Mouse (Mus musculus) small intestine, adult 2 months (tissue): Measurements from ENCODE around the gene Ptprh. TPM values are rescaled to one million over a fixed set of nuclear protein-coding genes. Genes with fewer than 3 reads are reported as not detected.

ENCODE experiments used
- H3K27ac ChIP-seq: fragments of 200-500 bp; 2 replicates; pipeline ENCODE4 v1.5.1; 2012; ENCODE audit warnings: low read depth, low read length, control low read depth, inconsistent platforms; ENCODE audit not compliant: insufficient read depth
- H3K27me3 ChIP-seq: fragments of 200-500 bp; 2 replicates; pipeline ENCODE4 v1.6.1; 2012; ENCODE audit warnings: mild to moderate bottlenecking, moderate library complexity, low read length, inconsistent platforms; ENCODE audit not compliant: control insufficient read depth, insufficient read depth
- H3K36me3 ChIP-seq: fragments of 200-500 bp; 2 replicates; pipeline ENCODE4 v1.6.1; 2012; ENCODE audit warnings: mild to moderate bottlenecking, low read length, control low read depth, inconsistent platforms; ENCODE audit not compliant: control insufficient read depth, insufficient read depth
- H3K4me1 ChIP-seq: fragments of 200-500 bp; 2 replicates; pipeline ENCODE4 v1.6.1; 2012; ENCODE audit warnings: low read length, inconsistent platforms, mixed read lengths; ENCODE audit not compliant: control insufficient read depth, insufficient read depth, insufficient read length
- H3K4me3 ChIP-seq: fragments of 200-500 bp; 2 replicates; pipeline ENCODE4 v1.5.1; 2012; ENCODE audit warnings: low read depth, mild to moderate bottlenecking, control low read depth, inconsistent platforms, low read length, moderate library complexity
- CTCF ChIP-seq: fragments of 200-500 bp; IDR thresholded peaks from 2 replicates; pipeline ENCODE4 v1.5.1; 2012; ENCODE audit warnings: low read depth, mild to moderate bottlenecking, control low read depth, inconsistent platforms, low read length, moderate library complexity, mixed read lengths; ENCODE audit not compliant: insufficient replicate concordance, insufficient read length; ENCODE audit errors: extremely low read depth
- POLR2A ChIP-seq: fragments of 200-500 bp; IDR thresholded peaks from 2 replicates; pipeline ENCODE4 v1.6.1; 2012; ENCODE audit warnings: low read depth, mild to moderate bottlenecking, control low read depth, inconsistent platforms, low read length, moderate library complexity
- WGBS: fragments of 180-500 bp; shearing (Covaris S2); methylation state at CpG from one replicate; pipeline ENCODE4 v1.1.7; 2018; 5-methylcytosine and 5-hydroxymethylcytosine counted together
- polyA plus RNA-seq: library from polyadenylated mRNA; depleted of rRNA; stranded (reverse); fragments of >200 nt; gene quantifications from 2 replicates; pipeline ENCODE4 v1.2.3, GENCODE M21; 2012

Gene Ptprh
- polyA plus RNA-seq, 1 experiment, result 151 TPM

DNA sequence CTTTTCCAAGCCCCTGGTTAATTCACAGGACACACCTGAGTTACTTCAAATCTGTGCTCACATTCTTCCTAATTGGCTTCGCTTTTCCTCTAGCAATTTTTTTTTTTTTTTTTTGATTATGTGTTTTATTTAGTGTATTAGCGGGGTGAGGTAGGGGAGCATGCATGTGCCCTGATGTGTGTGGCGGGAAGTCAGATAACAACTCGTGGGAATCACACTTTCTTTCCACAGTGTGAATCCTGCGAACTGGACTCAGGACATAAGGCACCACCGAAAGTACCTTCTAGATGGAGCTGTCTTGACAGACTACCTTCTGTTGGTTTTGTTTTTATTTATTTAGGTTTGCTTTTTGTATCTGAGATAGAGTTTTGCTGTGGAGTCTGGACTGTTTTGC is 46.7 kb downstream of the Ptprh start:
- TF ChIP-seq POLR2A, result no peak
- TF ChIP-seq CTCF, result no peak
- Histone ChIP-seq H3K27me3 (no peaks in the 10 kb centered on the region), H3K36me3 (peaks cover 35% of the 10 kb centered on the region), H3K4me1 (no peaks in the 10 kb centered on the region), H3K27ac (no peak overlapping the region), H3K4me3 (no peak overlapping the region)
- 60% methylated on average over 6 of the region's 6 CpGs for WGBS

DNA sequence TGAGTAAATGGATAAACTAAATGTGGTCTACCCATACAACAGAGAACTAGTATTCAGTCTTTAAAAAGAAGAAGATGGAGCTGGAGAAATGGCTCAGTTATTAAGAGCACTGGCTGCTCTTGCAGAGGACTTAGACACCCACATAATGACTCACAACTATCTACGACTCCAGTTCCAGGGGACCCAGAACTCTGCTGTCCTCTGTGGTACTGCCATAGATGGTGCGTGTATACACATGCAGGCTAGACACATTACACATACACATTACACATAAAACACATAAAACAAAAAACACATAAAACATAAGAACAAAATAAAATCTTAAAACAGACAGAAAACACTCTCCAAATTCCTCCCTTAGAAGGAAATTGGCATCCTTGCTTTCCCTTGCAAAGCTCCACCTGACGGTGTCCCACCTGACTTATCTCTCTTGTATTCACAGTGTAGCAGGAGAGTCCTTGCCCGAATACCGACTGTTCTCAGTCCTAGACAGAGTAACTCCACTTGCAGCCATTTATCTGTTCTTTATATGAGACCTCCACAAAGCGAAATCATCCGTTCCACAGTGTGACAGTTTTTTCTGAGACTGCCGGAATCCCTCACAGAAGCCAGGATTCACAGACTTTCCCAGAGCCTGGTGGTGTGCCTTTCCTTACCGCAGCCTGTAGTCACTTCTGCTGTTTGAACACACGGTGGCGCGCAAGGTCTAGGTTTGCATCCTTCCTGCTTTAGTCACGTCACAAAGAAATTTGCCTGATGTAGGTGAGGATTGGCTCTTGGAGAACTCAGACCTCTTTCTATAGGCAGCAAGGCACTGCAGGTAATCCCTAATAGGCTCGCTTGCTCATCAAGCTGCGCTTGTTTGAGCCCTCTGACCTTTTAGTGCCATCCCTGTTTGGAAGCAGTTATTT is 47.3 kb downstream of the Ptprh start:
- H3K27me3 ChIP-seq, result no peaks in the 10 kb centered on the region
- H3K27ac ChIP-seq, result no peak overlapping the region
- peaks cover 34% of the 10 kb centered on the region for H3K36me3 ChIP-seq
- no peaks in the 10 kb centered on the region for H3K4me1 ChIP-seq
- TF ChIP-seq POLR2A (no peak), CTCF (peak; percentile 86; the same call in 1 of the 2 replicates)
- H3K4me3 ChIP-seq, result no peak overlapping the region
- 18% methylated on average over 15 of the region's 15 CpGs for WGBS

DNA sequence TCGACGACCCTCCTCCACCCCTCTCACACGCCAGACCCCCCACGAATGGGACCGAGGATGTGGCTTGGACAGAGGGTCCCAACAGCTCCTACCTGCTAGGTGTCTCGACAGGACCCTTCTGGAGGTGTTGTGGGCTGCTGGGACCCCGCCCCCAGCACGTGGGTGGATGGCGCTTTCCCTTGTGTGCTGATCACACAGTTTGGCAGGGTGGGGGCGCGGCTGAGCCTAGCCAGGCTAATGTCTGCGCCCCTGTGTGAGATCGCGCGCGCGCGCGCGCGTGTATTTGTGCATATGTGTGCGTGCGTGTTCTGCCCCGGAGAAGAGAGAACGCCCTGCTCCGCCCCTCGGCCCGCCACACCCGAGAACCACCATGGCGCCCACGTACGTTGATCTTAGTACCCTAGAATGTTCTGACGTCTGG is 56.6 kb downstream of the Ptprh start, which contains the start of gene Syt5:
Syt5 (minus strand) TSS at position 321 of the 421 bp plus-strand sequence.
- WGBS, result 2% methylated on average over 33 of the region's 33 CpGs

DNA sequence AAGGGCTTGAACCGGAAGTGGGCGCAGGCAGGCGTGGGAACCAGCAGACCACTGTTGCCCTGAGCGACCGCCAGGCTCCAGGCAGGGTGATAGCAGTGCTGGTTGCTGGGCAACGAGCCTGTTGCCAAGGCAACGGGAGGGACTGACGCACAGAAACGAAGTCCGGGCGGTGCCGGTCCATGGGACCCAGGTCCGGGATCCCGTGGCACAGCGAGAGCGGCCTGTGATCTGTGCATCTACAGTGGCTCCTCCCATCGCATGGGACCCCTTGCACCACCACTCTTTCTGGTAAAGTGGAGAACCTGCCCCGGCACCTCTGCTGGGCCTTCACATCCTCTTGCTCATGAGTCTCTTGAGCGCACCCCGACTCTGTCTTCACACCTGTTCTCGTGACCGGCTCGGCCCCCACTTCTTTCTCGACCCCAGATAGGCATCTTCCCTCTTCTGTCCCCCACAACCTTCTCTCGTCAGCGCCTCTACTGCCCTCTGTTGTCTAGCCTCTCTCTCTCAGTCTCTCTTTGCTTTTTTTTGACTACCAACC is 57.2 kb downstream of the Ptprh start:
- Histone ChIP-seq H3K4me3 (no peak overlapping the region), H3K4me1 (peaks cover 4% of the 10 kb centered on the region), H3K27me3 (no peaks in the 10 kb centered on the region), H3K36me3 (peaks cover 14% of the 10 kb centered on the region), H3K27ac (no peak overlapping the region)
- no peak for TF ChIP-seq CTCF
- no peak for TF ChIP-seq POLR2A
- WGBS, result 3% methylated on average over 26 of the region's 26 CpGs

More for the DNA sequence above, 56.6 kb downstream of the Ptprh start, which contains the start of gene Syt5:
- peak within 1 kb of the TSS; percentile 29 for H3K4me3 ChIP-seq
- peaks cover 4% of the 10 kb centered on the region for H3K4me1 ChIP-seq
- H3K27me3 ChIP-seq, result no peaks in the 10 kb centered on the region
- TF ChIP-seq CTCF (no peak), POLR2A (no peak)
- H3K27ac ChIP-seq, result no peak within 1 kb of the TSS
- H3K36me3 ChIP-seq, result peaks cover 14% of the 10 kb centered on the region

DNA sequence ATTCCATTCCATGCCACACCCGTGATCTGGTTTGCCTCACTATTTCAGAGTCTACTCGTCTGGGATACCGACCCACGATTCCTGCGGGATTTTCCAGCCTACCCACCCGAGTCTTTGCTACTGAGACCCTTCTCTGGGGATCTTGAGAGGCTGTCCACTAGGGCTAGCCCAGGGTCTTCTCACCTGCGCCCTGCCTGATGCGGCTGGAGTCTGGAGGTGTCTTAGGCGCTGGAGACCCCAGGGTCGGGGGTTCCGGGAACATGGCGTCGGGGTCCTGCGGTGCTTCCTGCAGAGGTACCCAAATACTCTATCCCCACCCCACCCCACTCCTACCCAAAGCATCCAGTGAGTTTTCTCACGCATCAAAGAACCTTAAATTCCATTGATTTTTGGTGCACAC is 57.8 kb downstream of the Ptprh start:
- Histone ChIP-seq H3K27me3 (no peaks in the 10 kb centered on the region), H3K36me3 (peaks cover 10% of the 10 kb centered on the region), H3K4me3 (no peak overlapping the region), H3K4me1 (peaks cover 4% of the 10 kb centered on the region), H3K27ac (no peak overlapping the region)
- WGBS, result 69% methylated on average over 15 of the region's 15 CpGs
- TF ChIP-seq CTCF (no peak), POLR2A (no peak)

DNA sequence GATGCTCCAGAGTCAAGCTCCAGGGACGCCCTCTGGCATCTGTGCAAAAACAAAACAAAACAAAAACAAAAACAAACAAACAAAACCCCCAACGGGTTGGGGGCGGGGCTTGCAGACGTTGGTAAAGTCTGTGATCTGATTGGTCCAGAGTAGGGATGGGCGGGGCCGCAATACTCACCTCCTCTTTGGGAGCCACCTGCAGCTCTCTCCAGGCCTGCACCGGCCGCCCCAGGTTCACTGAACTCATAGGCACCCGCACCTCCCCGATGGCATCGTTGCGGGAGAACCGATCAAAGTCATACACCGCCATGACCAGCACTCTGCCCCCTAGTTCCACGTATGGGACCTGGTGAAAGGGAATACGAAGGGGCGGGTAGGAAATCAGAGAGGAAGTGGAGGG is 61.8 kb downstream of the Ptprh start:
- peaks cover 8% of the 10 kb centered on the region; the same call in 1 of the 2 replicates for H3K36me3 ChIP-seq
- H3K27me3 ChIP-seq, result no peaks in the 10 kb centered on the region; the same call in 1 of the 2 replicates
- no peak overlapping the region for H3K4me3 ChIP-seq
- H3K27ac ChIP-seq, result no peak overlapping the region
- TF ChIP-seq CTCF (no peak), POLR2A (no peak)
- H3K4me1 ChIP-seq, result no peaks in the 10 kb centered on the region
- whole genome bisulfite sequencing, result 51% methylated on average over 17 of the region's 17 CpGs

DNA sequence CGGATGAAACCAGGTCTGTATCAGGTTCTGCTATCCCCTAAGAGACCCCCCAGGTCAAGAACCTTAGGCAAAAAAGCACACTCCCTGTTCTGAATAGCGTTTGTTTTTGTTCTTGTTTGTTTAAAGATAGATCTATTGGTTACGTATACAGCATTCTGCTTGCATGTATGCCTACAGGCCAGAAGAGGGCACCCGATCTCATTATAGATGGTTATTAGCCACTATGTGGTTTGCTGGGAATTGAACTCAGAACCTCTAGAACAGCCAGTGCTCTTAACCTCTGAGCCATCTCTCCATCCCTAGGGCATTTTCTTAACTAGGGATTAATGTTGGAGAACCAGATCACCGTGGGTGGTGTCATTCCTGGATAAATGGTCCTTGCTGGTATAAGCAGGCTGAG is 62.5 kb downstream of the Ptprh start:
- no peak overlapping the region for H3K27ac ChIP-seq
- H3K4me3 ChIP-seq, result no peak overlapping the region
- H3K27me3 ChIP-seq, result no peaks in the 10 kb centered on the region; the same call in 1 of the 2 replicates
- no peaks in the 10 kb centered on the region for H3K4me1 ChIP-seq
- H3K36me3 ChIP-seq, result peaks cover 8% of the 10 kb centered on the region; the same call in 1 of the 2 replicates
- TF ChIP-seq POLR2A, result no peak
- TF ChIP-seq CTCF, result no peak
- WGBS, result 67% methylated on average over 5 of the region's 5 CpGs
